Mouse (Mus musculus) cerebellum, adult (tissue): Measurements from ENCODE around the gene E030018B13Rik.
A peak's percentile ranks its signal among the peaks of the same experiment; 100 is the strongest.

Experiments used
- ATAC-seq: cut with Nextera tagmentation; 2 replicates; pipeline ENCODE4 v1.9.2; 2017; ENCODE audit warnings: mild to moderate bottlenecking, moderate library complexity, mixed read lengths; ENCODE audit not compliant: insufficient number of reproducible peaks, low FRiP score, low TSS enrichment

E030018B13Rik gene

DNA sequence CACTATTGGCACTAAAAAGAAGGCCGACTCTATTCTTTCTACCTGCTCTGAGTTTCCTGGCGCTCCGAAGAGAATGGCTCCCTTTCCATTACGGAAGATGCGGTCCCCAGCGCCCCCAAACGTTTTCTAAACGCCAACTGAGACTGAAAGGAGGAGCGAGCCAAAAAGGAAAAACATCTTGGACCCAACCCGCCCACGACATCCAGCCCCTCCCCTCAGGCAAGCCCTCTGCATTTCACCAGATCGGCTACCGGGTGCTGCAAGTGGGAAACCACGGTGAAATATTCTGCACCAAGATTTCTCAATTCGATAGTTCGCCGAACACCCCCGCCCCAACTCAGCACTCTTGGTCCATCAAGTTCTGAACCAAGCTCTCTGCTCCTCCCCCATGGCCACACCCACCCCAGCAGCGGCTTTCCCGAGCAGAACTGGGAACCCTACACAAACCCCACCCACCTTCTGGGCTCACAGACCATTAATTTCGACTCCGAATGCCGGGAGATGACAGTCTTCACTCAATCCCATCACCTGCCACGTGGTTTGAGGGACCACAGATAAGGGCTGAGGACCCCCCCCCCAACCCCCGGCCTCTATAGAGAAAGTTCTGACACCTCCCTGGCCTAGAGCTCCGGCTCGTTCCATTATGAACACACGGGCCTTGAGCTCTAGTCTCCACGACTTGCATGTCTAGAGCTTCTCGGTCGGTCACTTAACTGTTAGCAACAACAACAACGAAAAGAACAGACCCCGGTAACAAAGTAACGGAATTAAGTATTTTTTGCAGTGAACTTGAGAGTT is 19.7 kb downstream of the E030018B13Rik start:
- ATAC-seq, result no peak

DNA sequence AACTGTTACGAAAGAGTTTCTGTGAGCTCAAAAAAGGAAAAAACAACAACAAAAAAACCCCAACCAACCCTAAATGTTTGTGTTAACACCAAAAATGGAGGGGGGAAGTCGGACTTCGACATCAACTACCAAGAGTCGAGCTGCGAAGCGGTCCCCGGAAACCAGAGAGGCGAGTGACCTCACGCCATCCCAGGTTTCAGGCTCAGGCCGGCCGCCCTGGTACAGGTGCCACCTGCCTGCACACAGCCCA is 20.3 kb downstream of the E030018B13Rik start:
- ATAC-seq, result no peak

DNA sequence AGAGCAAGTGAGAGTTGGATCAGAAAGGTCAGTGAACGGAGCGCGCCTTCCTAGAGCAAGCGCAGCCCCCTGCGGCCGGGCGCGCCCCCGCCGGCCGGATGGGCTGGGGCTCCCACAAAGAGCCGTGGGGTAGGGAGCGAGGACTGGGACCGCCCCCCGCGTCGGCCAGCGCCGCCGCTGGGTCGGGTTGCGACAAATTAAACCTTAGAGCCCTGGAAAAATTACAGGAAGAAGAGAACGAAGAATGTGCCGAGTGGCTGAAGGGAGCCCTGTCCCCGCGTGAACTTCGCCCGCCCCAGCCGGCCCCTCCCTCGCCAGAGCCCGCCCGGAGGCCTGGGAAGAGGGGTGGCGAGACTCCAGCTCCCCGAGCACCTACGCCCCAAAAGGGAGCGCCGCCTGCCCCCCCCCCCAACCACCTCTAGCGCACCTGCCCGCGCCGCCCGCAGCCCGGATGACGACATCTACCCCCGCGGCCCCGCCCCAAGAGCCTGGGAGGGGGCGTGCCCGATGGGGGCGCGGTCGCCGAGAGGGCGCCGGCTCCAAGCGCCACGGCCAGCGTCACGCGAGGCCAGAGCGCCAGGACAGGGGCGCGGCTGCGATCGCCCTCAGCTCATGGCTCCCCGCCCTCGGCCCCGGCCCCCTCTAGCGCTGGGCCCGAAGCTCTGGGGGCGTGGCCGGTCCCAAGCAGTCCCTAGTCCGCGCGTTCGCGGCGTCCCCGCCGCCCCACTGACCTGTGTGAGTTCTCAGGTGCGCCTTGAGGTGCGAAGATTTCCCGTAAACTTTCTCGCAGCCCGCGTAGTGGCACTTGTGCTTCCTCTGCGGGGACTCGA is 20.8 kb downstream of the E030018B13Rik start:
- ATAC-seq, result 0 out of 2 replicates have a peak, but pooled peaks have one; percentile 5

DNA sequence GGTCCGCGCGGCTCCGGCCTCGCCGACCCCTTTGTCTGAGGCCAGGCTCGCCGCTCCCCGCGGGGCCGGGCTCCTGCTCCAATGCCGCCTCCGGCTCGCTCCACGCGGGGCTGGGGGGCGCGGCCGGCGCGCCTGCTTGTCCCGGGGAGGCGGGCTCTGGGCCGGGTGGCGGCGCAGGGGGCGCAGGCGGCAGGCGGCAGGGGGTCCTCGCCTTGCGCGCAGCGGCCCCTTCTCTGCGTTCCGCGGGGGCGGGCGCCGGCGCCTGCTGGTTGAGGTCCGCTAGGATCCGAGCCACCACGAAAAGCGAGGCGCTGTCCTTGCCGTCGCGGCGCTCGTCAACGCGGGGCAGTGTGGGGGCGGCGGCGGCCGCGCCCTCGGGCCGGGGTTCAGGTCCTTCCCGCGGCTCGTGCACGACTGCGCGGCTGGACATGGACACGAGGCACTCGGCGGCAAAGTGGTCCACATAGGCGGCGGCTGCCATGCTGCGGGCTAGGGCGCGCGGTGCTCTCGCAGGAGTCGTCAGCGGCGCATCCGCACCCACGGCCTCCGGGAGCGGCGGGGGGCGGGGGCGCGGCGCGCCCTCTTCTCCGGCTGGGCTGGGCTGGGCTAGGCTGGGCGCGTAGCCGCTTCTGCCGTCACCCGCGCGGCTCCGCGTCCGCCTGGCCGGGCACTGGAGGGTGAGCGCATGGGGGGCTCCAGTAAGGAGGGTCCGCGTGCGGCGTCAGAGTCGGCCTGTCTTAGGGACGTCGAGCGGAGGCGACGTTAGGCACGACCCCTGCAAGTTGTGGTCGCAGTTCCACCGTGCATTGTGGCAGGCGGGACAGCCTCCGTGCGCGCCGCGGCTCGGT is 21.6 kb downstream of the E030018B13Rik start:
- peak; percentile 1; the same call in 1 of the 2 replicates for ATAC-seq

DNA sequence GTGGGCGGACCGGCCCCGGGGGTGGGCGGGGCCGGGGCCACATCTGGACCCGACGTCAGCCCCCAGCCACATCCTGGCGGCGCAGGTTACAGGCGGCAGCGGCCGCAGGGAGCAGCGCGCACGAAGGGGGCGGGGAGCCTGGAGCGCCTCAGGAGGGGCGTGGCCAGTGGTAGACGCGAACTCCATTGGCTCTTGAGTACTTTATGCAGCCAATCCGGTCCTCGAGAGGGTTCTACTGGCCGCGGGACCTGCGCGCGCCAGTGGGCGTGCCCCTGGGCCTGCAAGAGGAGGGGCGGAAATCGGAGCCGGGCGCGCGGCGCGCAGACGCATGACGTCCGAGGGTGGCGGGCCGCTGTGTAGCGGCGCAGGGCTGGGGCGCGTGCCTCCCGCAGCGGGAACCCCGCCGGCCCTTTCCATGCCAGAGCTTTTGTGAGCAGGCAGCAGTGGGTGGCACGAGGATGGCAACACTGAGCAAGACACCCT is 22.3 kb downstream of the E030018B13Rik start, which contains the start of gene Klf13:
Klf13 (minus strand) TSS at position 2 of the 483 bp plus-strand sequence.
- ATAC-seq, result peak; percentile 78

DNA sequence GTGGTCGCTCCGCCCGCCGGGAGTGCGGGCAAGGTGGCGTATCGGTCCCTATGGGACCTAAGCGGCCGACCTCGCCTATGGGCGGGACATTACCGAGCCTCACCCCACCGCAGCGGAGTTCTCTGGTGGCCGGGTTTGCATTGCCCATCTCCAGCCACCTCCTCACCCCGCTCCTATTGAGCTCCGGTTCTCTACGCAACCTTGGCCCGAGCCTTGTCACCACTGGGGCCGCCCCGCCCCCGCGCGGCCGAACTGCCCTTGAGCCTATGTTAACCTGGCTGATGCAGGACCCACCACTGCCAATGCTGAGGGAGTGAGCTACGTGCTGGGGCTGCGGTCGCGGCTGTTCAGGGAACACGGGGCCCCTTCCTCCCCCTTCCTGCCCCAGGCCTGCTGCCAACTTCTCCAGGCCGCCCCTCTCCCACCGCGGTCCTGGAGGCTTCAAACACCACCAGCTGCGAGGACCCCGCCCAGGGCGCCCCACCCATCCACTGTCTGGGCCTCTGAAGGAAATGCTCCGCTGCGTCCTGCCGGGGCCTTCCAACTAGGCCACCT is 22.8 kb downstream of the E030018B13Rik start:
- ATAC-seq, result peak; percentile 26

DNA sequence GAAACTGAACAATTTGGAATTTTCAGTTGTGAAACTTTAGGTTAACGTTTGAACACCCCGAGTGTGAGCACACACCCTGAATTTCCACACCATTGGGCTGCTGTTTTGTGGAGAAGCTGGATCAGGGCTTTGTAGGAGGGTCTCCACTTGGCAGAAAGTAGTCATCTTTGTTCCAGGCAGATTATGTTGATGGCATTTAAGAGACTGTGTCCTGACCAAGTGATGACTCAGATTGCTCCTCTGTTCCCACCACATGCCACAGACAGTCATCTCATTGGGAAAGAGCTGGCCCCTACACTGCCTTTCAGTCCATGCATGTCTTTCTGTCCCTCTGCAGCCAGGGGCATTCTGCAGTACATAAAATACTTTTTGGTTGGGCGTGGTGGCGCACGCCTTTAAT is 23.7 kb downstream of the E030018B13Rik start:
- no peak for ATAC-seq

DNA sequence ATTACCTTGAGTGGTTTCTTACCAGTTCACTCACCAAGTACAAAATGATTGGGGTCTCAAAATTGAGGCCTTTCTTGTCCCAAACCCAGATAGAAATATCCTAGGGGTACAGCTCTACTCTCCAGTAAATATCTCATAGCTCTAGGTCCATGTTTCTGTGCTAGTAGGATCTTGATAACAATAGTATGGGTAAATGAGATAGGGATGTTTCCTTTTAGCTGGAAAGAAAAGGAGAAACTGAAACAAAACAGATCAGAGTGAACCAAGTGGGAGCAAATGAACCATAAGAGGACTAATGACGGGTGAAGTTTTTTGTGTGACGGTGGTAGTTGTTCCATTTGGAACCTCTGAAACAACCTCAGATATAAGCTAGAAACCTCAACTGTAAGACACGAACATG is 24.4 kb downstream of the E030018B13Rik start:
- no peak for ATAC-seq

DNA sequence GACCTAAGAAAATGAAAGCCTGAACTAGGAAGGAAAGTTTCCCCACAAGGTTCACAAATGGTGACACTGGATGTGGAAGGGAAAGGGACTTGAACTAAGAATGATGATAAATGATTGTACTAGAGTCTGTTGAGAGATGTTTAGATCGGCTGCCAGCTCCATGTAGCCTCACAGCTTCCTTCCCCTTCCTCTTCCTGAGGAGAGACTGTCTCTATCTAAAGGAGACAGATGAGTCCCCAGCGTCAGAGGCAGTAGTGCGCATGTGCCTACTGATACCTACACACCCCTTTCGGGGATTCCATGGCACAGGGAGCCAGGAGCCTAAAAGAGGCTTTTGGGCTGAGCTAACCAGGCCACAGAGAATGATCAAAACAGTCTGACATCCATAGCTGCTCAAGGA is 24.8 kb downstream of the E030018B13Rik start:
- no peak for ATAC-seq

DNA sequence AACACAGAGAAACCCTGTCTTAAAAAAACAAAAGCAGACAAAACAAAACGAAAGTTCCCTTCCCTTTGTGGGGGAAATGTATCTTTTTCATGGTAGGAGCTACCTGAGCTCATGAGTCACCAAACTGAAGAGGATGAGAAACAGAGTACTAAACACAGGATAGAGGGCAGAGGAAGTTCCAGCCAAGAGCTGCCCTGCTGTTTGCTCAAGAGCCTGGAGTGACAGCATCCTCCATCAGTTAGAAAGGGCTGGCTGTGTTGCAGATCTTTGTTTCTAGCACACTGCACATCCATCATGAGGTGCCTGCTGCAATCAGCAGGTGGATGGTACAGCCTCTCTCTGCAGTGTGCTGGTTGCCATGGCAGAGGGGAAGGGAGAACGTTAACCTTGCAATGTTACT is 27.3 kb downstream of the E030018B13Rik start:
- no peak for ATAC-seq

DNA sequence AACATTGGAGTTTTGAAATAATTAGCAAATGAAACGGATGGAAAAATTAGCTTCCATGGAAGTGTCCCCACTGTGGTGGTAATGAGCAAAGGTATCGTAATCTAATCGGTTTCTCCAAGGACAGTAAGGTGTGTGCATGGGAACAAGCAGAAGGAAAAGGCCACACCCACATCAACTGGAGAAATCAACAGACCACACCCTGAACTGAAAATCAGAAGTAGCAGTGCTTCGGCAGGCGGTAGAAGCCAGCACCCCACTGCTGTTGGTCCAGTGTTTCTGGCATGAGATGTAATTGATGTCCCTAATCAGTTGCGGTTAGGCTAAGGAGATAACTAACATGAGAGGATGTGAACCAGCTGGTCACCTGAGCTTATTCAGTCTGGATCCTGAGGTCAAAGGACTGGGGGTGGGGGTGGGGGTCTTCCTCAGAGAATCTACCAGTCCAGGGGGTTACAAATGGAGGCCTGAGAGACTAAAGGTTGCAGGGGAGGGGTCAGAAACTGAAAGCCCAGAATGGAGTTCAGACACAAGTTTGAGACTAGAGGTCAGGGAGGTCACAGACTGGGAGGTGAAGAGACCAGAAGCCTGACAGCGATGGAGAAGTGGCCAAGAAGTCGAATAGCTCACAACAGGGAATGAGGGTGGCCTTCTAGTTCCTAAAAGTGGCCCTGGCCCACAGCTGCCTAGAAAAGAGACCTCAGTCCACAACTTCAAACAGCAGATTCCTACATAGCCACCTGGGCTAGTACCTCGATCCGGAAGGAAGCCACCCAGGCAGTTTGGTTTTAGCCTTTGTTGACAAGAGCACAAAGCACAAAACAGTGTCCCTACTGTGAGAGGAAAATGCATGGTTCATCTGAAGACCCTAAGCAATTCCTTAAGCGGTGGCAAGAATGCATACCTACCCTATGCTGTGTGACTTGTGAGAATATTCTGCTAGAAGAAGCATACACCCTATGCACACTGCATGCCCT is 31.1 kb downstream of the E030018B13Rik start:
- ATAC-seq, result no peak

DNA sequence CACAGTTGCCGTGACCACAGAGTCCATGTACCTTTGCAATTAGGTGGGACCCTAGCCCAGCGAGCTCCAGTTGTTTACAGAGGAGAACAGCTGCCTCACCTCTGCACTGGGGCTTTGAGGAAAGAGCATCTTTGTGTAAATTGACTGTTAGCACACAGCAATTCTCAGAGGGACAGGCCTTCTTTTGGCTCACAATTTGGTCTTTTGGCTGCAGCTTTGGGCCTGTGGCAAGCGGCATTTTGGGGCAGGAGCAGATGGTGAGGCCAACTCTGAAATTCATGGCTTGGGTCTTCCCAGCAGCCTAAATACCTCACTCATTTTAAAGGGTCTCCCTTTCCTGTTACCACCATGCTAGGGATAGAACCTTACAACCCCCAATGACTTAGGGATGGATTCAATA is 32.5 kb downstream of the E030018B13Rik start:
- no peak for ATAC-seq

DNA sequence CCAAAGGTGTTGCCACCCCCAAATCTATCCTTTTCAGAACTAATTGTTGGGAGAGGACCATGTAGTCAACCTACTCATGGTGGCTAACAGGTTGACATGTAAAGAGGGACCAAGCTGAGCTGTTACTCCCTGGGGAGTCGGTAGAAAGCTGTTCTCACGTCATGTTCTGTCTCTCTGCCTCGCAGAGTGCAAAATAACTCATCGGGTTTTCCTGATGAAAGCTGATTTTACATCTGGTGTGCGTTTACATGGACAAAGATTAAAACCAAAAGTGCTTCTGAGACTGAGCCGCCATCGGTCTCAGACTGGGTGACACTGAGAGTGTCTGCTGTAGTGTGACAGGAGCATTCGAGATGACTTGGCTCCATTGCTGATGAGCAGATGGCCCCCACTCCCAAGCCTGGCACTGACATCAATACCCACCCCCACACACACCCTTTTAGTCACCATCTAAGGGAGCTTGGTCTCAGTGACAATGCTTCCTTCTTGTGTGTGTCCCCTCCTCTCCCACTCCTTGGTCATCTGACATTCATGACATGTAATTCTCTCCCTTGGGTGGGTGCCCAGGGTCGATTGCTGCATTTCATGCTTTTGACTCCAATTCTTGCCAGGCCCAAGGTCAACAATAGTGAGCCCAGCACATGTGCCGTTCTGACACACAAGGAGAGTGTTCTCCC is 34.4 kb downstream of the E030018B13Rik start:
- peak; percentile 76; the same call in 1 of the 2 replicates for ATAC-seq

DNA sequence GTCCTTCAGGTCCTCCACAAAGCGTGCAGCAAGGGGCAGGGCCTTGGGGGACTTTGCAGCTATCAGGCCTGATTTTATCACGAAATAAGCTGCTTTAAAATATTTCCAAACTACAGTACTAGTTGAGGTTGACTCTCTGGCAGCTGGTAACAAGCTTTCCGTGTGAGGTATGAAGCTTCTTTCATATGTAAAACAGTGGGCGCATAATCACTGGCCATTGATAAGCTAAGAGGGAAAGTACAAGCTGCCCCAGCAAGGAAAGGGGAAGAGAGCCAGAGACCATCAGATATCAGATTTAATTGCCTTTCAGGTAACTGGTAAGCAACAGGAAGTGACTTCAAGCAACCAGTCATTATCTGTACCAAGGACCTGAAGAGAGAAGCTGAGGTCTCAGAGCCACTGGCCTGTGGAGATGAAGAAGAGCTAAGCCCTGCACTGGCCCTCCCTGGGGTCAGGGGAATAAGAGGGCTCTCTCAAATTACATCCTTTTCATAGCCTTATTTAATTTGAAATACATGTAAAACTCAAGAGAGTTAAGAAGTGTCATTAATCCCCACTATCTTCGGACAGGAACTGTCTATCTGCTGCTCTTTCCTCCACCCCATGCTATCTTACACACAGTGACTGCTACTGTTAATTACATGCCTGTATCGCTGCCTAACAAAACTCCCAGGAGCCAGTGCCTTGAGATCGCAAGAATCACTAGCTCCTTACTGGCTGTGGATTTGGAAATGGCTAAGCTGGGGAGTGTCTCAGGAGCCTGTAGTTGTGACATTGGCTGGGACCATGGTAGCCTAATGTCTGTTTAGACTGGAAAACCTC is 35.6 kb downstream of the E030018B13Rik start:
- no peak for ATAC-seq

DNA sequence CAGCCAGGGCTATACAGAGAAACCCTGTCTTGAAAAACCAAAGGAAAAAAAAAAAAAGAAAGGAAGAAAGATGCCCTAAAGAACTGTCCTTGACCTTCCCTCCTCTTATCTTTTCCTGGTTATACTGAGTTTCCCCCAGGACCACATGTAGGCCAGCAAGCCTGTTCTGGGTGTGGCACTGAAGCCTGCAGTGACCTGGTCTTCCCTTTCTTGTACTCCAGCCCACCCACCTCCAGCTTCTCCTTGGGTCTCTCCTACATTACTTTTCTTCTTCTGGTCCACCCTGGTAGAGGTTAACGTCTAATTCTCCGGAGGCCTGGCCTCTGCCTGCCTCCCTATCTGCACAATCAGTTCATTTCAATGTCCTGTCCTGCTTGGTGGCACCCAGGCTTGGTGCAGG is 38.8 kb downstream of the E030018B13Rik start:
- ATAC-seq, result no peak

DNA sequence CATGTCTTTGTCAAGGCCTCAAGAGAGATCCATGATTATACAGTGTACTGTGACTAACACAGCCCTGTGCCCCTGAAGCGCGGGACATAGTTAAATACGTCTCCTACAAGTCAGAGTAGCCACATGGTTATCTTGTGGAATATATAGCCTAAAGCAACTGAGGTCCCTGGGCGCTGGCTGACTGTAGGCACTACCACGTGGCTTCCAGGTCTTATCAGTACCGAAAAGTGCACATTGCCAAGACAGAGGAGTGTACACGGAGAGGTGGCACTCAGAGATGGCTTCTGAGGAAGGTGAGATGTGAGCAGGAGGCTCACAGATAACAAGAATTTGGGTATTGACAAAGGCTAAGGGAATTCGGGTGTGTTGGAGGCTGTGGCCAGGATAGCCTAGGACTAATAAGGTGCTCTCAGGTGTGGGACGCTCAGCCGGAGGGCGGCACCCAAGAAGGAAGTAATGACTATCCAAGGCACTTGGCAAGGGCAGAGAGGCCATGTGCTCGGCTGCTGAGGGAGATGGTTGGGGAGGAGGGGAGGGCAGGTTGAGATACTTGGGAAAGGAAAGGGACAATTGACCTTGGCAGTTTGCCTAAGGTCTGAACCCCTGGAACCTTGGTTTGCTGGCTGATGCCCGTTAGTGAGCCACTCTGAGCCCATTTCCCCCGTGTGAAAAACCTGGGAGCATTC is 39.6 kb downstream of the E030018B13Rik start:
- no peak for ATAC-seq
